Mouse (Mus musculus) hindbrain, embryonic 16.5 days (tissue): ENCODE measurements around the gene Eif2ak1. TPM values are rescaled to one million over a fixed set of nuclear protein-coding genes. Genes with fewer than 3 reads are reported as not detected.
"Not testable (repeated sequence)": the region's sequence is repeated elsewhere in the genome, so short reads cannot be mapped to it uniquely, and the experiment has no call there.

ENCODE experiments used
- ATAC-seq: fragments of 200-750 bp; cut with Nextera tagmentation; 2 replicates; pipeline ENCODE4 v1.8.0; 2017; ENCODE audit warnings: moderate TSS enrichment, moderate library complexity
- H3K27ac ChIP-seq: fragments of 300-500 bp; sonication (generic); 2 replicates; pipeline ENCODE4 v1.5.1; 2014; ENCODE audit warnings: low read depth, mild to moderate bottlenecking, control low read depth, low read length, moderate library complexity
- H3K27me3 ChIP-seq: fragments of 300-500 bp; sonication (generic); replicated peaks from 2 replicates; pipeline ENCODE4 v1.6.1; 2014; ENCODE audit warnings: low read length; ENCODE audit not compliant: control insufficient read depth, insufficient read depth
- H3K36me3 ChIP-seq: fragments of 300-500 bp; sonication (generic); 2 replicates; pipeline ENCODE4 v1.6.1; 2014; ENCODE audit warnings: mild to moderate bottlenecking, low read length, moderate library complexity, mixed read lengths; ENCODE audit not compliant: control insufficient read depth, insufficient read depth
- H3K4me1 ChIP-seq: fragments of 300-500 bp; sonication (generic); 2 replicates; pipeline ENCODE4 v1.6.1; 2014; ENCODE audit warnings: low read depth, low read length; ENCODE audit not compliant: control insufficient read depth, insufficient read depth
- H3K4me2 ChIP-seq: fragments of 300-500 bp; sonication (generic); 2 replicates; pipeline ENCODE4 v1.6.1; 2014; ENCODE audit warnings: mild to moderate bottlenecking, low read length, control low read depth, moderate library complexity
- H3K4me3 ChIP-seq: fragments of 300-500 bp; sonication (generic); 2 replicates; pipeline ENCODE4 v1.5.1; 2014; ENCODE audit warnings: mild to moderate bottlenecking, low read length, control low read depth, moderate library complexity
- H3K9ac ChIP-seq: fragments of 300-500 bp; sonication (generic); 2 replicates; pipeline ENCODE4 v1.6.1; 2014; ENCODE audit warnings: low read depth, mild to moderate bottlenecking, control low read depth, low read length, moderate library complexity
- H3K9me3 ChIP-seq: fragments of 300-500 bp; sonication (generic); 2 replicates; pipeline ENCODE4 v1.6.1; 2014; ENCODE audit warnings: mild to moderate bottlenecking, low read length, moderate library complexity; ENCODE audit not compliant: control insufficient read depth
- WGBS: fragments of 180-500 bp; shearing (Covaris S2); extraction: QIAGEN DNeasy Blood & Tissue Kit; methylation state at CpG from one replicate; pipeline ENCODE4 v1.1.7; 2014; 5-methylcytosine and 5-hydroxymethylcytosine counted together
- polyA plus RNA-seq: library from polyadenylated mRNA; unstranded; fragments of >200 nt; fragmentation: Nextera tagmentation; extraction: Ambion mirVana; gene quantifications from 2 replicates; pipeline ENCODE4 v1.2.1, GENCODE M21; 2015

The Eif2ak1 gene
- 44.6 and 47.9 TPM in 2 replicates for polyA plus RNA-seq

- Histone ChIP-seq H3K9ac (peak within 1 kb of the TSS; percentile 92), H3K27ac (peak within 1 kb of the TSS; percentile 78), H3K9me3 (no peaks in the 10 kb centered on the region), H3K4me2 (peak within 1 kb of the TSS; percentile 98), H3K36me3 (no peaks in the 10 kb centered on the region), H3K27me3 (no peaks in the 10 kb centered on the region), H3K4me1 (peaks cover 10% of the 10 kb centered on the region), H3K4me3 (peak within 1 kb of the TSS; percentile 93)
- ATAC-seq, result peak; percentile 99
- WGBS, result 1% methylated on average over 37 of the region's 37 CpGs
These were observed at the start of gene Eif2ak1 for GRCm38 (mm10) chr5:143817116-143817930. Eif2ak1 (plus strand) TSS chr5:143817788.

GRCm38 (mm10) chr5:143781951-143782350, 35.6 kb upstream of the Eif2ak1 start:
- H3K27me3 ChIP-seq, result no peaks in the 10 kb centered on the region
- no peaks in the 10 kb centered on the region for H3K4me1 ChIP-seq
- no peak overlapping the region for H3K4me3 ChIP-seq
- WGBS, result 90% methylated on average over 7 of the region's 8 CpGs
- H3K4me2 ChIP-seq, result no peak overlapping the region
- ATAC-seq, result no peak
- H3K36me3 ChIP-seq, result no peaks in the 10 kb centered on the region
- no peak overlapping the region for H3K9ac ChIP-seq
- no peaks in the 10 kb centered on the region for H3K9me3 ChIP-seq
- H3K27ac ChIP-seq, result no peak overlapping the region

- WGBS, result 68% methylated on average over 6 of the region's 6 CpGs
- Histone ChIP-seq H3K4me3 (no peak overlapping the region), H3K36me3 (no peaks in the 10 kb centered on the region), H3K9ac (no peak overlapping the region), H3K9me3 (no peaks in the 10 kb centered on the region), H3K27me3 (no peaks in the 10 kb centered on the region), H3K27ac (no peak overlapping the region), H3K4me1 (no peaks in the 10 kb centered on the region), H3K4me2 (no peak overlapping the region)
- no peak for ATAC-seq
These were observed 32.2 kb upstream of the Eif2ak1 start for GRCm38 (mm10) chr5:143785391-143785790.

- H3K4me2 ChIP-seq, H3K4me3 ChIP-seq, ATAC-seq, H3K36me3 ChIP-seq, H3K9me3 ChIP-seq, H3K27me3 ChIP-seq, H3K27ac ChIP-seq, H3K9ac ChIP-seq, H3K4me1 ChIP-seq: not testable (repeated sequence)
- 86% methylated on average over 6 of the region's 6 CpGs for WGBS
These were observed 16.4 kb upstream of the Eif2ak1 start for GRCm38 (mm10) chr5:143801216-143801615.

GRCm38 (mm10) chr5:143804056-143804765, 13.4 kb upstream of the Eif2ak1 start:
- Histone ChIP-seq H3K27me3 (no peaks in the 10 kb centered on the region), H3K4me2 (no peak overlapping the region), H3K4me3 (no peak overlapping the region), H3K9me3 (no peaks in the 10 kb centered on the region), H3K27ac (no peak overlapping the region), H3K9ac (no peak overlapping the region), H3K36me3 (no peaks in the 10 kb centered on the region), H3K4me1 (no peaks in the 10 kb centered on the region)
- WGBS, result 92% methylated on average over 18 of the region's 18 CpGs
- ATAC-seq, result no peak

- 71% methylated on average over 3 of the region's 3 CpGs for WGBS
- no peaks in the 10 kb centered on the region for H3K36me3 ChIP-seq
These were observed 10.3 kb upstream of the Eif2ak1 start for GRCm38 (mm10) chr5:143807268-143807667.

GRCm38 (mm10) chr5:143809421-143810090, 8.0 kb upstream of the Eif2ak1 start:
- 93% methylated on average over 3 of the region's 3 CpGs for WGBS
- no peak overlapping the region for H3K4me2 ChIP-seq
- no peaks in the 10 kb centered on the region for H3K4me1 ChIP-seq
- no peaks in the 10 kb centered on the region for H3K36me3 ChIP-seq
- no peak overlapping the region for H3K4me3 ChIP-seq
- H3K9ac ChIP-seq, result no peak overlapping the region
- H3K27me3 ChIP-seq, result no peaks in the 10 kb centered on the region
- ATAC-seq, result no peak
- H3K9me3 ChIP-seq, result no peaks in the 10 kb centered on the region
- H3K27ac ChIP-seq, result no peak overlapping the region

More at GRCm38 (mm10) chr5:143807268-143807667, 10.3 kb upstream of the Eif2ak1 start:
- H3K27ac ChIP-seq, result no peak overlapping the region
- no peaks in the 10 kb centered on the region for H3K9me3 ChIP-seq
- no peak overlapping the region for H3K9ac ChIP-seq
- no peak overlapping the region for H3K4me2 ChIP-seq
- no peaks in the 10 kb centered on the region for H3K4me1 ChIP-seq
- H3K27me3 ChIP-seq, result no peaks in the 10 kb centered on the region
- no peak overlapping the region for H3K4me3 ChIP-seq
- no peak for ATAC-seq

- H3K27me3 ChIP-seq, result no peaks in the 10 kb centered on the region
- no peak overlapping the region for H3K4me3 ChIP-seq
- no peaks in the 10 kb centered on the region for H3K4me1 ChIP-seq
- no peak overlapping the region for H3K9ac ChIP-seq
- H3K36me3 ChIP-seq, result no peaks in the 10 kb centered on the region
- no peaks in the 10 kb centered on the region for H3K9me3 ChIP-seq
- no peak overlapping the region for H3K27ac ChIP-seq
- ATAC-seq, result no peak
- 89% methylated on average over 5 of the region's 5 CpGs for WGBS
- H3K4me2 ChIP-seq, result no peak overlapping the region
These were observed 5.9 kb upstream of the Eif2ak1 start for GRCm38 (mm10) chr5:143811653-143812052.

GRCm38 (mm10) chr5:143814626-143815025, 3.0 kb upstream of the Eif2ak1 start:
- H3K4me1 ChIP-seq, result peaks cover 8% of the 10 kb centered on the region
- H3K9ac ChIP-seq, result no peak overlapping the region
- H3K27ac ChIP-seq, result no peak overlapping the region
- H3K4me2 ChIP-seq, result no peak overlapping the region
- no peaks in the 10 kb centered on the region for H3K36me3 ChIP-seq
- no peaks in the 10 kb centered on the region for H3K9me3 ChIP-seq
- ATAC-seq, result no peak
- no peak overlapping the region for H3K4me3 ChIP-seq
- WGBS, result 70% methylated on average over 2 of the region's 2 CpGs
- H3K27me3 ChIP-seq, result no peaks in the 10 kb centered on the region
